Mouse (Mus musculus): ENCODE results near the gene Zbtb20.

- TF ChIP-seq POLR2A (IDR thresholded peaks at IDR 0.05; ENCODE audit: insufficient read depth, low read depth, low read length) (no peak), EP300 (IDR thresholded peaks at IDR 0.05; ENCODE audit: insufficient read depth, low read depth, low read length) (no peak)
Observed at GRCm38 (mm10) chr16:43234249-43234648, 358.6 kb downstream of the Zbtb20 start.

All from heart, adult 2 months (tissue).